Mouse (Mus musculus): ENCODE measurements around the gene Shc3. TPM values are rescaled to one million over a fixed set of nuclear protein-coding genes. Genes with fewer than 3 reads are reported as not detected.

The Shc3 gene
- polyA plus RNA-seq, 1 experiment, result 0.16 TPM

DNA sequence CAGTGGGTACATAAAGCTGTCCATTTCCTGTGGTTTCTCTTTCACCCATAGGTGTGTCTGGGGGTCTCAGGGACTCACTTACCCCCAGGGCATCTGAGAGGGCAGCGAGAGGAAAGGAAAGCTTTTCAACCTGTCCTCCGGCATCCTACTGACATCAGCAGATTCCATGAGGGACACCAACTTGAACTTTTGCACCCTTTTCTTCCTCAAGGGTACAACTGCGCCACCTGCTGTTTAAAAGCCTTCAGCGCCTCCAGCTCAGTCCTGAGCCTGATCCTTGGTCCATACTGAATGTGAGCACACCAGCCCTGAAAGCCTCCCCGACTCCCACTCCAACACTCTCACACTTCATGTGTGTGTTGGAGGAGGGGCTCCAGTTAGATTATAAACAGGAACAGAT, 144.6 kb downstream of the Shc3 start:
- H3ac ChIP-seq (ENCODE audit: control insufficient read depth, insufficient read length, low read depth), result no peak overlapping the region
- H3K79me2 ChIP-seq (ENCODE audit: control insufficient read depth, insufficient read depth), result no peaks in the 10 kb centered on the region
- no peaks in the 10 kb centered on the region for H3K36me3 ChIP-seq (ENCODE audit: control insufficient read depth, insufficient read depth)
- no peak overlapping the region for H3K4me3 ChIP-seq (ENCODE audit: insufficient read depth, poor library complexity, severe bottlenecking)
- H3K79me3 ChIP-seq (ENCODE audit: low read depth), result no peaks in the 10 kb centered on the region
- H3K27me3 ChIP-seq (ENCODE audit: control insufficient read depth, insufficient read depth, insufficient read length), result no peaks in the 10 kb centered on the region
- no peak for TF ChIP-seq CEBPB (IDR thresholded peaks at IDR 0.05; ENCODE audit: low read depth)
- TF ChIP-seq CTCF (IDR thresholded peaks at IDR 0.05; ENCODE audit: control insufficient read depth, insufficient read depth, insufficient read length), result peak; percentile 47

GRCm38 (mm10) chr13:51423647-51424046, 145.6 kb downstream of the Shc3 start:
- Histone ChIP-seq H3K79me3 (ENCODE audit: low read depth) (no peaks in the 10 kb centered on the region), H3K36me3 (ENCODE audit: control insufficient read depth, insufficient read depth) (no peaks in the 10 kb centered on the region), H3K27me3 (ENCODE audit: control insufficient read depth, insufficient read depth, insufficient read length) (no peaks in the 10 kb centered on the region), H3K4me3 (ENCODE audit: insufficient read depth, poor library complexity, severe bottlenecking) (no peak overlapping the region), H3K79me2 (ENCODE audit: control insufficient read depth, insufficient read depth) (no peaks in the 10 kb centered on the region), H3ac (ENCODE audit: control insufficient read depth, insufficient read length, low read depth) (no peak overlapping the region)
- no peak for TF ChIP-seq FOSL1 (IDR thresholded peaks at IDR 0.05; ENCODE audit: insufficient read depth, low read length, poor library complexity, severe bottlenecking)
- TF ChIP-seq CEBPB (IDR thresholded peaks at IDR 0.05; ENCODE audit: low read depth), result no peak
- no peak for TF ChIP-seq CTCF (IDR thresholded peaks at IDR 0.05; ENCODE audit: control insufficient read depth, insufficient read depth, insufficient read length)
- no peak for TF ChIP-seq USF1 (IDR thresholded peaks at IDR 0.05; ENCODE audit: low read depth)
- TF ChIP-seq MYOG (IDR thresholded peaks at IDR 0.05; ENCODE audit: control insufficient read depth, extremely low read depth, insufficient read length), result no peak
- TF ChIP-seq MAX (IDR thresholded peaks at IDR 0.05), result no peak
- no peak for TF ChIP-seq MYOD1 (IDR thresholded peaks at IDR 0.05; ENCODE audit: control insufficient read depth, insufficient read length, low read depth)

GRCm38 (mm10) chr13:51420861-51421260, 148.4 kb downstream of the Shc3 start:
- no peak overlapping the region for H3K4me3 ChIP-seq (ENCODE audit: insufficient read depth, poor library complexity, severe bottlenecking)
- no peaks in the 10 kb centered on the region for H3K36me3 ChIP-seq (ENCODE audit: control insufficient read depth, insufficient read depth)
- TF ChIP-seq MAX (IDR thresholded peaks at IDR 0.05) (no peak), USF1 (IDR thresholded peaks at IDR 0.05; ENCODE audit: low read depth) (no peak)
- no peaks in the 10 kb centered on the region for H3K79me3 ChIP-seq (ENCODE audit: low read depth)
- no peak overlapping the region for H3ac ChIP-seq (ENCODE audit: control insufficient read depth, insufficient read length, low read depth)
- no peaks in the 10 kb centered on the region for H3K79me2 ChIP-seq (ENCODE audit: control insufficient read depth, insufficient read depth)
- no peaks in the 10 kb centered on the region for H3K27me3 ChIP-seq (ENCODE audit: control insufficient read depth, insufficient read depth, insufficient read length)

DNA sequence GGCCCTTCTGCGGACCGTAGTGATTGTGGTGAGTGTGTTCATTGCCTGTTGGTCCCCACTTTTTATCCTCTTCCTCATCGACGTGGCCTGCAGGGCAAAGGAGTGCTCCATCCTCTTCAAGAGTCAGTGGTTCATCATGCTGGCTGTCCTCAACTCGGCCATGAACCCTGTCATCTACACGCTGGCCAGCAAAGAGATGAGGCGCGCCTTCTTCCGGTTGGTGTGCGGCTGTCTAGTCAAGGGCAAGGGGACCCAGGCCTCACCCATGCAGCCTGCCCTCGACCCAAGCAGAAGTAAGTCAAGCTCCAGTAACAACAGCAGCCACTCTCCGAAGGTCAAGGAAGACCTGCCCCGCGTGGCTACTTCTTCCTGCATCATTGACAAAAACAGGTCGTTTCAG, 149.7 kb downstream of the Shc3 start:
- Histone ChIP-seq H3ac (ENCODE audit: control insufficient read depth, insufficient read length, low read depth) (no peak overlapping the region), H3K79me2 (ENCODE audit: control insufficient read depth, insufficient read depth) (no peaks in the 10 kb centered on the region), H3K36me3 (ENCODE audit: control insufficient read depth, insufficient read depth) (peaks cover 9% of the 10 kb centered on the region), H3K4me3 (ENCODE audit: insufficient read depth, poor library complexity, severe bottlenecking) (no peak overlapping the region), H3K79me3 (ENCODE audit: low read depth) (no peaks in the 10 kb centered on the region), H3K27me3 (ENCODE audit: control insufficient read depth, insufficient read depth, insufficient read length) (no peaks in the 10 kb centered on the region)
- TF ChIP-seq USF1 (IDR thresholded peaks at IDR 0.05; ENCODE audit: low read depth) (no peak), CTCF (IDR thresholded peaks at IDR 0.05; ENCODE audit: control insufficient read depth, insufficient read depth, insufficient read length) (no peak), MYOG (IDR thresholded peaks at IDR 0.05; ENCODE audit: control insufficient read depth, extremely low read depth, insufficient read length) (no peak), FOSL1 (IDR thresholded peaks at IDR 0.05; ENCODE audit: insufficient read depth, low read length, poor library complexity, severe bottlenecking) (no peak), MAX (IDR thresholded peaks at IDR 0.05) (no peak), CEBPB (IDR thresholded peaks at IDR 0.05; ENCODE audit: low read depth) (no peak), MYOD1 (IDR thresholded peaks at IDR 0.05; ENCODE audit: control insufficient read depth, insufficient read length, low read depth) (no peak)

DNA sequence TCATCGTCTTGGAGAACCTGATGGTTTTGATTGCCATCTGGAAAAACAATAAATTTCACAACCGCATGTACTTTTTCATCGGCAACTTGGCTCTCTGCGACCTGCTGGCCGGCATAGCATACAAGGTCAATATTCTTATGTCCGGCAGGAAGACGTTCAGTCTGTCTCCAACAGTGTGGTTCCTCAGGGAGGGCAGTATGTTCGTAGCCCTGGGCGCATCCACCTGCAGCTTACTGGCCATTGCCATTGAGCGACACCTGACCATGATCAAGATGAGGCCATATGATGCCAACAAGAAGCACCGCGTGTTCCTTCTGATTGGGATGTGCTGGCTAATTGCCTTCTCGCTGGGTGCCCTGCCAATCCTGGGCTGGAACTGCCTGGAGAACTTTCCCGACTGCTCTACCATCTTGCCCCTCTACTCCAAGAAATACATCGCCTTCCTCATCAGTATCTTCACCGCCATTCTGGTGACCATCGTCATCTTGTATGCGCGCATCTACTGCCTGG, 150.2 kb downstream of the Shc3 start:
- H3ac ChIP-seq (ENCODE audit: control insufficient read depth, insufficient read length, low read depth), result no peak overlapping the region
- no peak for TF ChIP-seq CTCF (IDR thresholded peaks at IDR 0.05; ENCODE audit: control insufficient read depth, insufficient read depth, insufficient read length)
- no peak for TF ChIP-seq MYOG (IDR thresholded peaks at IDR 0.05; ENCODE audit: control insufficient read depth, extremely low read depth, insufficient read length)

GRCm38 (mm10) chr13:51418268-51418941, 150.8 kb downstream of the Shc3 start:
- peaks cover 9% of the 10 kb centered on the region for H3K36me3 ChIP-seq (ENCODE audit: control insufficient read depth, insufficient read depth)
- H3K4me3 ChIP-seq (ENCODE audit: insufficient read depth, poor library complexity, severe bottlenecking), result no peak overlapping the region
- H3K79me3 ChIP-seq (ENCODE audit: low read depth), result no peaks in the 10 kb centered on the region
- H3ac ChIP-seq (ENCODE audit: control insufficient read depth, insufficient read length, low read depth), result no peak overlapping the region
- no peaks in the 10 kb centered on the region for H3K27me3 ChIP-seq (ENCODE audit: control insufficient read depth, insufficient read depth, insufficient read length)
- no peaks in the 10 kb centered on the region for H3K79me2 ChIP-seq (ENCODE audit: control insufficient read depth, insufficient read depth)
- TF ChIP-seq CTCF (IDR thresholded peaks at IDR 0.05; ENCODE audit: control insufficient read depth, insufficient read depth, insufficient read length), result peak; percentile 75
- TF ChIP-seq USF1 (IDR thresholded peaks at IDR 0.05; ENCODE audit: low read depth), result no peak
- TF ChIP-seq CEBPB (IDR thresholded peaks at IDR 0.05; ENCODE audit: low read depth), result no peak
- TF ChIP-seq MAX (IDR thresholded peaks at IDR 0.05), result no peak
- no peak for TF ChIP-seq MYOG (IDR thresholded peaks at IDR 0.05; ENCODE audit: control insufficient read depth, extremely low read depth, insufficient read length)
- no peak for TF ChIP-seq MYOD1 (IDR thresholded peaks at IDR 0.05; ENCODE audit: control insufficient read depth, insufficient read length, low read depth)
- TF ChIP-seq FOSL1 (IDR thresholded peaks at IDR 0.05; ENCODE audit: insufficient read depth, low read length, poor library complexity, severe bottlenecking), result no peak

More for the DNA sequence above, 150.2 kb downstream of the Shc3 start:
- no peaks in the 10 kb centered on the region for H3K27me3 ChIP-seq (ENCODE audit: control insufficient read depth, insufficient read depth, insufficient read length)
- H3K4me3 ChIP-seq (ENCODE audit: insufficient read depth, poor library complexity, severe bottlenecking), result no peak overlapping the region
- peaks cover 9% of the 10 kb centered on the region for H3K36me3 ChIP-seq (ENCODE audit: control insufficient read depth, insufficient read depth)
- no peaks in the 10 kb centered on the region for H3K79me3 ChIP-seq (ENCODE audit: low read depth)
- no peaks in the 10 kb centered on the region for H3K79me2 ChIP-seq (ENCODE audit: control insufficient read depth, insufficient read depth)

Measured in C2C12 (cell line).